Mouse (Mus musculus): Measurements from ENCODE around the gene Ppp2r5a. TPM values are rescaled to one million over a fixed set of nuclear protein-coding genes. Genes with fewer than 3 reads are reported as not detected.

Gene Ppp2r5a
- polyA plus RNA-seq, 1 experiment from 2014 or later = 39.9 TPM

DNA sequence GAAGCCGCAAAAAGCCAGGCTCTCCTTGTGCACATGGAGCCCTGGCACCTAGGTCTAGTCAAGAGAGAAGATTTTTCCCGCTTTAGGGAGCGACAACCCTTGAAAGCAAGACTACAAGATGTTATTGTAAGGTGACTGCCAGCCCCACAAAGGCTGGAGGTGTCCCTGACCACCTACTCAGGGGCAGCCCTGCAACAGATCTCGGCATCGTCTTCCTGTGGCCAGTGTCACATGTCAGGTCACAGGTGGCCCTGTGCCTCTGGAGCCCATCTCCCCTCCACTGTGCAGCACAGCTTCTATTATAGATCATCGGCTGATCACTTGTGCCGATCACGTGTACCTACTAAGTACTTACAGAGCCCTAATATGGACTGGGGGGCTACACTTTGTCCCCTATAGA is 55.5 kb downstream of the Ppp2r5a start:
- Histone ChIP-seq H3K4me2 (no peak overlapping the region), H3K9me3 (ENCODE audit: control insufficient read depth, low read length) (no peaks in the 10 kb centered on the region), H3K4me1 (replicated peaks; ENCODE audit: control insufficient read depth, insufficient read depth, low read length) (no peaks in the 10 kb centered on the region; the same call in 1 of the 2 replicates), H3K9ac (ENCODE audit: low read depth, low read length) (no peak overlapping the region), H3K4me3 (ENCODE audit: low read depth, low read length) (no peak overlapping the region), H3K36me3 (ENCODE audit: control insufficient read depth, insufficient read depth, low read length) (peaks cover 18% of the 10 kb centered on the region; the same call in 1 of the 2 replicates), H3K27me3 (replicated peaks; ENCODE audit: control insufficient read depth, insufficient read depth, low read length) (no peaks in the 10 kb centered on the region), H3K27ac (ENCODE audit: low read depth, low read length) (no peak overlapping the region)
- WGBS = 91% methylated on average over 8 of the region's 8 CpGs
- ATAC-seq (replicated peaks; ENCODE audit: low FRiP score) = no peak
- no peak for DNase-seq (ENCODE audit: low spot score)

DNA sequence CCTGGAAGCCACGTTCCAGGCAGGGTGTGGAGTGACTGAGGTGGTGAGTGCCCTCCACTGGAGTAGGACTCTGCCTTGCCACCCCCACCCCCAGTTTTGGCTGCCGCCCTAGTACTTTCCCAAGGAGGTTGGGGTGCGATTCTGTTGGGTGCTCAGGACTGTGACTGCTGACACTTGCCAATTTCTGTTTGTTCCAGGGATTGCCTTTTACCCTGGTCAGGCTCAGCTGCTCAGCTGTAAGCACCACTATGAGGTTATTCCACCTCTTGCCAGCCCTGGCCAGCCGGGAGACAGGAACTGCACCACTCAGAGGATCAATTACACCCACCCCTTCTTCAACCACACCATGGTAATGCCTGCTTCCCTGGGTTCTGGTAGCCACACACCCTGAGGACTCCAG is 62.5 kb downstream of the Ppp2r5a start:
- 96% methylated on average over 4 of the region's 4 CpGs for WGBS
- Histone ChIP-seq H3K36me3 (ENCODE audit: control insufficient read depth, insufficient read depth, low read length) (peaks cover 25% of the 10 kb centered on the region), H3K4me3 (ENCODE audit: low read depth, low read length) (no peak overlapping the region), H3K9ac (ENCODE audit: low read depth, low read length) (no peak overlapping the region), H3K4me2 (no peak overlapping the region), H3K27me3 (replicated peaks; ENCODE audit: control insufficient read depth, insufficient read depth, low read length) (no peaks in the 10 kb centered on the region), H3K9me3 (ENCODE audit: control insufficient read depth, low read length) (no peaks in the 10 kb centered on the region), H3K27ac (ENCODE audit: low read depth, low read length) (no peak overlapping the region), H3K4me1 (replicated peaks; ENCODE audit: control insufficient read depth, insufficient read depth, low read length) (no peaks in the 10 kb centered on the region)
- no peak for DNase-seq (ENCODE audit: low spot score)
- no peak for ATAC-seq (replicated peaks; ENCODE audit: low FRiP score)

- H3K4me3 ChIP-seq (ENCODE audit: low read depth, low read length) = no peak overlapping the region
- DNase-seq (ENCODE audit: low spot score) (no peak), ATAC-seq (replicated peaks; ENCODE audit: low FRiP score) (no peak)
- no peak overlapping the region for H3K4me2 ChIP-seq
- H3K4me1 ChIP-seq (replicated peaks; ENCODE audit: control insufficient read depth, insufficient read depth, low read length) = no peaks in the 10 kb centered on the region
- no peak overlapping the region for H3K27ac ChIP-seq (ENCODE audit: low read depth, low read length)
- no peak overlapping the region for H3K9ac ChIP-seq (ENCODE audit: low read depth, low read length)
- WGBS = 90% methylated on average over 2 of the region's 2 CpGs
- no peaks in the 10 kb centered on the region for H3K27me3 ChIP-seq (replicated peaks; ENCODE audit: control insufficient read depth, insufficient read depth, low read length)
- peaks cover 25% of the 10 kb centered on the region for H3K36me3 ChIP-seq (ENCODE audit: control insufficient read depth, insufficient read depth, low read length)
- H3K9me3 ChIP-seq (ENCODE audit: control insufficient read depth, low read length) = no peaks in the 10 kb centered on the region
These were observed 63.2 kb downstream of the Ppp2r5a start for GRCm38 (mm10) chr1:191339876-191340275.

GRCm38 (mm10) chr1:191334500-191334899 is 68.6 kb downstream of the Ppp2r5a start:
- Histone ChIP-seq H3K36me3 (ENCODE audit: control insufficient read depth, insufficient read depth, low read length) (peaks cover 20% of the 10 kb centered on the region), H3K4me2 (no peak overlapping the region), H3K27ac (ENCODE audit: low read depth, low read length) (no peak overlapping the region), H3K9me3 (ENCODE audit: control insufficient read depth, low read length) (no peaks in the 10 kb centered on the region), H3K9ac (ENCODE audit: low read depth, low read length) (no peak overlapping the region), H3K27me3 (replicated peaks; ENCODE audit: control insufficient read depth, insufficient read depth, low read length) (no peaks in the 10 kb centered on the region), H3K4me3 (ENCODE audit: low read depth, low read length) (no peak overlapping the region), H3K4me1 (replicated peaks; ENCODE audit: control insufficient read depth, insufficient read depth, low read length) (peaks cover 2% of the 10 kb centered on the region; the same call in 1 of the 2 replicates)
- DNase-seq (ENCODE audit: low spot score) (no peak), ATAC-seq (replicated peaks; ENCODE audit: low FRiP score) (no peak)
- WGBS = 70% methylated on average over 5 of the region's 5 CpGs

DNA sequence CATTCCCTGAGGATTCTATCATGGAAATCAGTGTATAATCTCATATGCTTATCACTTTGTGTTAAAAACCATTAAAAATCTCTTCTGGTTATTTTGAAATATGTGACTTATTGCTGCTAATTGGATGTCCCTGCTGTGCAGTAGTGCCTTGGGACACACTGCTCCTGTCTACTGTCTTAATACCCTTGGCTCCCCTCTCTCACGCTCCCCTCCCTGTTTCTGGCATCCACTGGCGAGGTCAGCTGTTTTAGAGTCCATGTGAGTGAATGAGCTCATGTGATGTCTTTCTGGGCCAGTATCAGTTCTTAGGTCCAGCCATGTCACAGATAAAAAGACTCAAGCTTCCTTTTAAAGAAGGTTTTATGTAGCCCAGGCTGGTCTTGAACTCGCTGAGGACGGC is 72.7 kb downstream of the Ppp2r5a start:
- DNase-seq (ENCODE audit: low spot score) (no peak), ATAC-seq (replicated peaks; ENCODE audit: low FRiP score) (no peak)
- 90% methylated on average over 4 of the region's 4 CpGs for WGBS
- no peak overlapping the region for H3K9ac ChIP-seq (ENCODE audit: low read depth, low read length)
- peaks cover 13% of the 10 kb centered on the region for H3K4me1 ChIP-seq (replicated peaks; ENCODE audit: control insufficient read depth, insufficient read depth, low read length)
- H3K4me3 ChIP-seq (ENCODE audit: low read depth, low read length) = no peak overlapping the region
- H3K27ac ChIP-seq (ENCODE audit: low read depth, low read length) = no peak overlapping the region
- no peak overlapping the region for H3K4me2 ChIP-seq
- H3K27me3 ChIP-seq (replicated peaks; ENCODE audit: control insufficient read depth, insufficient read depth, low read length) = no peaks in the 10 kb centered on the region
- H3K36me3 ChIP-seq (ENCODE audit: control insufficient read depth, insufficient read depth, low read length) = peaks cover 6% of the 10 kb centered on the region; the same call in 1 of the 2 replicates
- no peaks in the 10 kb centered on the region for H3K9me3 ChIP-seq (ENCODE audit: control insufficient read depth, low read length)

GRCm38 (mm10) chr1:191328019-191328441 is 75.0 kb downstream of the Ppp2r5a start:
- Histone ChIP-seq H3K4me1 (replicated peaks; ENCODE audit: control insufficient read depth, insufficient read depth, low read length) (peaks cover 18% of the 10 kb centered on the region), H3K4me2 (peak overlapping the region; percentile 87), H3K27ac (ENCODE audit: low read depth, low read length) (no peak overlapping the region), H3K36me3 (ENCODE audit: control insufficient read depth, insufficient read depth, low read length) (peaks cover 2% of the 10 kb centered on the region; the same call in 1 of the 2 replicates), H3K27me3 (replicated peaks; ENCODE audit: control insufficient read depth, insufficient read depth, low read length) (no peaks in the 10 kb centered on the region), H3K4me3 (ENCODE audit: low read depth, low read length) (no peak overlapping the region), H3K9ac (ENCODE audit: low read depth, low read length) (no peak overlapping the region), H3K9me3 (ENCODE audit: control insufficient read depth, low read length) (no peaks in the 10 kb centered on the region)
- 77% methylated on average over 8 of the region's 8 CpGs for WGBS
- DNase-seq (ENCODE audit: low spot score) = no peak
- no peak for ATAC-seq (replicated peaks; ENCODE audit: low FRiP score)

GRCm38 (mm10) chr1:191327258-191327657 is 75.8 kb downstream of the Ppp2r5a start:
- H3K4me2 ChIP-seq = peak overlapping the region; percentile 87
- H3K9me3 ChIP-seq (ENCODE audit: control insufficient read depth, low read length) = no peaks in the 10 kb centered on the region
- no peaks in the 10 kb centered on the region; the same call in 1 of the 2 replicates for H3K36me3 ChIP-seq (ENCODE audit: control insufficient read depth, insufficient read depth, low read length)
- no peak for ATAC-seq (replicated peaks; ENCODE audit: low FRiP score)
- H3K27me3 ChIP-seq (replicated peaks; ENCODE audit: control insufficient read depth, insufficient read depth, low read length) = no peaks in the 10 kb centered on the region
- H3K4me3 ChIP-seq (ENCODE audit: low read depth, low read length) = peak overlapping the region; percentile 85; the same call in 1 of the 2 replicates
- 69% methylated on average over 8 of the region's 8 CpGs for WGBS
- 0 out of 2 replicates have a peak overlapping the region, but pooled peaks have one; percentile 31 for H3K9ac ChIP-seq (ENCODE audit: low read depth, low read length)
- H3K4me1 ChIP-seq (replicated peaks; ENCODE audit: control insufficient read depth, insufficient read depth, low read length) = peaks cover 18% of the 10 kb centered on the region
- no peak overlapping the region for H3K27ac ChIP-seq (ENCODE audit: low read depth, low read length)
- no peak for DNase-seq (ENCODE audit: low spot score)

DNA sequence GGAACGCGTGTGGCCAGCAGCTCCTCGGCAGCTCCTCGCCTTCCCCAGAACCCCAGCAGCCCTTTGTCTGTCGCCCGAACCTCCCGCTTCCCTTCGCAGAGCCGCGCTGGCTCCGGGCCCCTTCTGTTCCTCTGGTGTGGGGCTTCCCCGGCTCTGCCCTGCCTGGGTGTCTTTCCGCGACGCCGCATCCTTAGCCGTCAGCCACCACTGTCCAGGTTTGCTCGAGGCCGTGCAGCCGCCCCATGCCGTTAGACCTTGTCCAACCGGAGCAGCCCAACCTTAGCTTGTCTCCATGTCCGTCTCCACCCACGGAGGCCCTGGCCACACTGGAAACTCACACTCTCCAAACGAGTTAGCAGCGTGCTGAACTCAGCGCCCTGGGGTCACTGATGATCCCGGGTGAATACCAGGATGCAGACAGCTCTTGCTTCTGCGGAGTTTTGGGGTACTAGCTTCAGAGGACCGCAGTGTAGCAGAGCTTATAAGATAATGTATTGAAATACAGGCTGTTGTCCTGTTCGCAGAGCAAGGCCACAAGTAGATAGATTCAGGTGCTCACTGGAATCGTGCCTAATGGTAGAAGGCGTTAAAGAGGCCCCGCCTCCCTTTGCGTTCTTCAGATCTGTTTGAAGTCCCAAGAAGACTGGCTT is 76.7 kb downstream of the Ppp2r5a start:
- H3K9ac ChIP-seq (ENCODE audit: low read depth, low read length) = peak overlapping the region; percentile 92
- H3K4me1 ChIP-seq (replicated peaks; ENCODE audit: control insufficient read depth, insufficient read depth, low read length) = peaks cover 18% of the 10 kb centered on the region
- H3K4me3 ChIP-seq (ENCODE audit: low read depth, low read length) = peak overlapping the region; percentile 85
- no peaks in the 10 kb centered on the region; the same call in 1 of the 2 replicates for H3K36me3 ChIP-seq (ENCODE audit: control insufficient read depth, insufficient read depth, low read length)
- no peaks in the 10 kb centered on the region for H3K27me3 ChIP-seq (replicated peaks; ENCODE audit: control insufficient read depth, insufficient read depth, low read length)
- no peaks in the 10 kb centered on the region for H3K9me3 ChIP-seq (ENCODE audit: control insufficient read depth, low read length)
- H3K4me2 ChIP-seq = peak overlapping the region; percentile 87
- WGBS = 2% methylated on average over 35 of the region's 35 CpGs
- peak overlapping the region; percentile 75 for H3K27ac ChIP-seq (ENCODE audit: low read depth, low read length)
- DNase-seq (ENCODE audit: low spot score) (peak; percentile 76), ATAC-seq (replicated peaks; ENCODE audit: low FRiP score) (peak; percentile 63)

DNA sequence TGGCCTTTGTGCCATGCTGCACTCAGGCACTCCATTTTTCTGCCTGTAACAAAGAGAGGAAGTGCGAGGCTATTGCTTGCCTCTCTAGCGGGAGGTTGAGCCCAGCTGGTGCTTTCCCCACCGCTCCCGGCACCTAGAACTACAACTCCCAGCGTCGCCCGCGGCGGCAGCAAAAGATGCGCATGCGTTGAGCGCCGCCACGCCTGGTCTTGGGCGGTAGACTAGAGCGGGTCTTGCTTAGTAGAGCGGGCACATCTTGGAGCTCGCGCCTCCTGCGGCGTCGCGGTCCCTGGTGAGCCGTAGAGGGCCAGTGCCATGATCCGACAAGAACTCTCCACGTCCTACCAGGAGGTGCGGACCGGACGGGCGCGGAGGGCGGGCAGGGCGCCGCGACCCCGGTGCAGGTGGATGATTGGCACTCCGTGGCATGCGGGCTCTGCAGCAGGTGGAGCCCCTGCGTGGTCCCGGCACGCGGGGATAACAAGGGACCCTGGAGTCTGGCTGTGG is 77.3 kb downstream of the Ppp2r5a start, which contains the start of gene Tmem206:
Gene Tmem206 (plus strand): TSS at position 187 of the 507 bp plus-strand sequence.
- Histone ChIP-seq H3K4me1 (replicated peaks; ENCODE audit: control insufficient read depth, insufficient read depth, low read length) (peaks cover 18% of the 10 kb centered on the region), H3K36me3 (ENCODE audit: control insufficient read depth, insufficient read depth, low read length) (no peaks in the 10 kb centered on the region), H3K27ac (ENCODE audit: low read depth, low read length) (peak within 1 kb of the TSS; percentile 75), H3K27me3 (replicated peaks; ENCODE audit: control insufficient read depth, insufficient read depth, low read length) (no peaks in the 10 kb centered on the region), H3K9ac (ENCODE audit: low read depth, low read length) (peak within 1 kb of the TSS; percentile 92), H3K4me3 (ENCODE audit: low read depth, low read length) (peak within 1 kb of the TSS; percentile 85), H3K4me2 (peak within 1 kb of the TSS; percentile 87), H3K9me3 (ENCODE audit: control insufficient read depth, low read length) (no peaks in the 10 kb centered on the region)
- DNase-seq (ENCODE audit: low spot score) (peak; percentile 96), ATAC-seq (replicated peaks; ENCODE audit: low FRiP score) (peak; percentile 95)
- WGBS = under 1% methylated on average over 42 of the region's 42 CpGs
